Mouse (Mus musculus) frontal cortex, adult (tissue): ENCODE results near the gene Pdzd3.
A peak's percentile ranks its signal among the peaks of the same experiment; 100 is the strongest.
"Not testable (repeated sequence)": the region's sequence is repeated elsewhere in the genome, so short reads cannot be mapped to it uniquely, and the experiment has no call there.

Experiments
- ATAC-seq: cut with Nextera tagmentation; 2 replicates; pipeline ENCODE4 v1.9.2; 2017; ENCODE audit warnings: mild to moderate bottlenecking, moderate library complexity, mixed read lengths; ENCODE audit not compliant: low TSS enrichment

Gene Pdzd3

GRCm38 (mm10) chr9:44251314-44251713, at the start of gene Pdzd3:
Pdzd3 (minus strand) TSS chr9:44251471.
- no peak for ATAC-seq

GRCm38 (mm10) chr9:44300001-44300400, 48.7 kb upstream of the Pdzd3 start:
- ATAC-seq, result not testable (repeated sequence)

GRCm38 (mm10) chr9:44292490-44292889, 41.2 kb upstream of the Pdzd3 start:
- no peak for ATAC-seq

- no peak for ATAC-seq
Observed at GRCm38 (mm10) chr9:44288959-44289291, 37.7 kb upstream of the Pdzd3 start.

GRCm38 (mm10) chr9:44288076-44288958, 37.0 kb upstream of the Pdzd3 start, which contains the start of gene Abcg4:
Abcg4 (minus strand) TSS chr9:44288615.
- peak; percentile 67 for ATAC-seq

DNA sequence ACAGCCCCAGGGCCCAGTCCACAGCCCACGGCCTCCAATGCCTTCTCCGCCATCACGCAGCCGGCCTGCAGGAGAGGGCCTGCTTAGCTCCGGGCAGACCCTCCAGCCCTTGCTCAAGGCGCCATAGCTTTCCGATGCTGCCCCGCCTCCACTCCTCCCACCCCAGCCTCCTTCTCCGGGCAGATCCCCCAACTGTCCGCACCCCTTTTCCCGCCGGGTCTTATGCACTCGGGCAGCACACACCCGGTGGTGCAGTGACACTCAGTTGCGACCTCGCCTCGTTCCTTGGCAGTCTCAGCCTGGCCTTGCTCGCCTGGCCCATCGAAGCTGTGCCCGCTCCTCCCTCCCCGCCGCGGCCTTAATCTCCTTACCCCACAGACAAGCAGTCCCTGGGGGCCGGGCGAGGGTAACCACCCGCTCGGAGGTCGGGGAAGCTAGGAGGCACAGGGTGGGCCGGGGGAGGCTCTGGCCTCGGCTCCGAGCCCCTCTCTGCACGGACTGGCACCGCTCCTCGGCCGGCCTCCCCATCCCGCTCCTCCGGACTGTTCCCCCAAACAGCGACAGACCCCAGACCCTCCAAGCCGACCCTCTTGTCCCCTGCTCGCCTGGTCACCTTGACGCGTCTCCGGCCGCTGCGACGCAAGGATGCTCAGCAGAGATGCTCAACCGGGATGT, 36.3 kb upstream of the Pdzd3 start:
- ATAC-seq, result peak; percentile 38; the same call in 1 of the 2 replicates

DNA sequence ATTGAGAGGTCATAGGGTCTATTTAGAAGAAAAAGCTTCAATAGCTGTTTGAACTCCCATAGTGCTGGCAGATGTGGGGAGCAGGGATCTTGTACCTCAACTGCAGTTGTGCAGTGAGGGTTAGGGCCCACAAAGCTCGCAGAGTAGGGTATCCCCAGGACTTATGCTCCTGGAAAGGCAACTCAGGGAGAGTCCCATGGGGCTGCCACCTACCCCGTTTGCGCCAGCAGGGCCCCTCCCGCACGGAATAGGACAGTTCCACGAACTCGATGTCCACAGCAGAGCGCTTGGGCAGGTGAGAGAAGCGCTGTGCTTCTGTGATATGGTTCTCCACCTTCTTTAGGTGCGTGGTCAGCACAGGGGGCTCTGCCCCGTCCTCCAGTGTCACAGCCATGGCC, 35.7 kb upstream of the Pdzd3 start:
- ATAC-seq, result 0 out of 2 replicates have a peak, but pooled peaks have one; percentile 18

GRCm38 (mm10) chr9:44286256-44286850, 35.1 kb upstream of the Pdzd3 start:
- no peak for ATAC-seq

GRCm38 (mm10) chr9:44283183-44283582, 31.9 kb upstream of the Pdzd3 start:
- ATAC-seq, result no peak

- ATAC-seq, result no peak
Observed at GRCm38 (mm10) chr9:44269973-44270372, 18.7 kb upstream of the Pdzd3 start.

DNA sequence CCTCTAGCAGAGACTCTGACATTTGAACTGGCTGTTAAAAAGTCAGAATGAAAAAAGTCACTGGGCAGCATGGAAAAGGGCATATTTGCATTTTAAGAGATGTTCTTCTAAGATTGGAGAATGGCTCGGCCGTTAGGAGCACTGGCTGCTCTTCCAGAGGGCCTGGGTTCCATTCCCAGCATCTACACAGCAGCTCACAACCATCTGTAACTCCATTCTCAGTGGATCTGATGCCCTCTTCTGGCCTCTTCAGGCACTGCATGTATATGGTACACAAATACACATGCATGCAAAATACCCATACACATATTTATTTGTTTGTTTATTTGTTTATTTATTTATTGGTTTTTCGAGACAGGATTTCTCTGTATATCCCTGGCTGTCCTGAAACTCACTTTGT, 17.8 kb upstream of the Pdzd3 start:
- ATAC-seq, result no peak

- no peak for ATAC-seq
Observed at GRCm38 (mm10) chr9:44268432-44268831, 17.2 kb upstream of the Pdzd3 start, which contains the start of gene Nlrx1. Nlrx1 (minus strand) TSS chr9:44268599.

- peak; percentile 50 for ATAC-seq
Observed at GRCm38 (mm10) chr9:44268027-44268360, 16.7 kb upstream of the Pdzd3 start.

DNA sequence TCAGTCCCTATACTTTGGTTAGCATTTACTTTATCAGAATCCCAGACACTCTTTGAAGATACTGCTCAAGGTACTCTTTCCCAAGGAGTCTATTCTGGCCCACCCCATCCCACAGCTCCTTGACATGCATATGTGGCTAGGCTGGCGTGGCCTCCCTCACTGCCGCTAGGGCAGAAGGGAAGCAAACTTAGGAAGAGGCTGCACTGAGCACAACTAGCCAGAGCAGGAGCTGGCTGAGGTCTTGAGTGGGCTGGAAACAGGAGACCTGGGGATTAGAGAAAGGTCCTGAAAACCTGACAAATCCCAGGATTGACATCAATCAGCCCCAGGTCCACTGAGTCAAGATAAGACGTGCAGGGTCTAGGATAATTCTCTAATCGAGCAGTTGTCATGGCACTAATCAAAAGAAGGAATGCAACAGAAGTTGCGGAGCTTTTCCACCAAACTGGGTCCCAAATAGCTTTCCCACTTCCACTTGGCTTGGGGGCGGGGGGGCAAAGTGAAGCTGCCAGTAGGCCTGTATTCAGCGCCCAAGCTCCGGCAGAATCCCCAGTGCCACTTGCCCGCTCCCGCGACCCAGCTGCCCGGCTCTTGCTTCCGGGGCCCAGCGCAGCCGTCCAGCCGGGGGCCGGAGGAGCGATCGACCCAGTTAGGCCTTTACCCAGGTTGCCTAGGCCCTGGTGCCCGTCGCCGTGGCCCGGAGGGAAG, 16.2 kb upstream of the Pdzd3 start:
- ATAC-seq, result peak; percentile 22; the same call in 1 of the 2 replicates

- ATAC-seq, result peak; percentile 54
Observed at GRCm38 (mm10) chr9:44266478-44267226, 15.4 kb upstream of the Pdzd3 start.

DNA sequence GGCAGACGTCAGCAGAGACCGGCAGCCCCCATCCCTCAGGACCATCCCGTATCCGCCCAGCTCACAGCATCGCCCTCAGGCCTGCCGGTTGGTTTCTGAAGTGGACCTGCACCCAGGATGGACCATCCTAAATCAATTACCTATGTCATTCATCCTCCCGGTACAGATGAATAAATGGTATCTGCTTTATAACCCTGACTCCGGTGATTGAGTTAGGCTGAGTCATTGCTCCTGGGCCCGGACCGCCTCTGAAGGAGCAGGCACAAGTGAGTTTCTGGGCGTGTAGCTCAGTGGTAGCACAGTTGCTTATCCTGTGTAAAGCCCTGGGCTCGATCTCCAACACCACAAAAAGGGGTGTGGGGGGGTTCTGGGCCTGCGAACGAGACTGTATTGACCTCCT, 10.1 kb upstream of the Pdzd3 start:
- ATAC-seq, result no peak

- ATAC-seq, result no peak
Observed at GRCm38 (mm10) chr9:44259014-44259413, 7.7 kb upstream of the Pdzd3 start.

DNA sequence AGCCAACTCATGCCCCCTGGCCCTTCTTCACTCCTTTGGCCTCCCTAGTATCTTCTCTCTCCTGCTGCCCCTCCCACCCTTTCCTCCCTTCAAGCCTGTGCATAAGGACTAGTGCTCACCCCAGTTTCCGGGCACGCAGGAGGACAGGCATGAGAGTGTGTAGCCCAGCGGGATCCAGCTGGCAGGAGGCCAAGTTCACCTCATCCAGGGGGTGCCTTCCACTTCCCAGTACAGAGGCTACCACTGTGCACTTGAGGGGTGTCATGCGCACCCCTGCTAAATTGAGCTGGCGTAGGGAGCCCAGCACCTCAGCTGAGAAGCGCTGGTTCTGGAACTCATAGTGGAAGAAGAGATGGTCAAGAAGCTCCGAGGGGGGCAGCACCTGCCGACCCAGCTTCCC, 4.9 kb upstream of the Pdzd3 start:
- no peak for ATAC-seq

GRCm38 (mm10) chr9:44255136-44255521, 3.9 kb upstream of the Pdzd3 start:
- no peak for ATAC-seq

- ATAC-seq, result no peak
Observed at GRCm38 (mm10) chr9:44254508-44255135, 3.4 kb upstream of the Pdzd3 start.

- no peak for ATAC-seq
Observed at GRCm38 (mm10) chr9:44253441-44253840, 2.2 kb upstream of the Pdzd3 start.
